Mouse (Mus musculus) layer of hippocampus, adult 9-11 months (tissue): ENCODE data around the gene Htatip2.

Source experiments
- DNase-seq: peaks from one replicate; pipeline ENCODE4 v3.0.0; 2022

The Htatip2 gene

GRCm38 (mm10) chr7:49758934-49759571 is at the start of gene Htatip2:
Htatip2 (plus strand) TSS chr7:49759115.
- peak; percentile 45 for DNase-seq

GRCm38 (mm10) chr7:49709381-49710021 is 49.4 kb upstream of the Htatip2 start:
- no peak for DNase-seq

GRCm38 (mm10) chr7:49717942-49718733 is 40.8 kb upstream of the Htatip2 start:
- DNase-seq, result no peak

- DNase-seq, result no peak
Observed at GRCm38 (mm10) chr7:49734342-49734741, 24.6 kb upstream of the Htatip2 start.

GRCm38 (mm10) chr7:49739448-49739847 is 19.5 kb upstream of the Htatip2 start:
- no peak for DNase-seq

GRCm38 (mm10) chr7:49741474-49741873 is 17.4 kb upstream of the Htatip2 start:
- DNase-seq, result no peak

GRCm38 (mm10) chr7:49741923-49742322 is 17.0 kb upstream of the Htatip2 start:
- DNase-seq, result no peak

GRCm38 (mm10) chr7:49751148-49751547 is 7.8 kb upstream of the Htatip2 start:
- no peak for DNase-seq

- no peak for DNase-seq
Observed at GRCm38 (mm10) chr7:49752730-49753506, 6.0 kb upstream of the Htatip2 start.

GRCm38 (mm10) chr7:49754767-49755166 is 4.1 kb upstream of the Htatip2 start:
- no peak for DNase-seq

GRCm38 (mm10) chr7:49762605-49763004 is 3.7 kb downstream of the Htatip2 start:
- peak; percentile 58 for DNase-seq

- no peak for DNase-seq
Observed at GRCm38 (mm10) chr7:49764011-49764716, 5.2 kb downstream of the Htatip2 start.

GRCm38 (mm10) chr7:49766166-49766565 is 7.3 kb downstream of the Htatip2 start:
- no peak for DNase-seq

- no peak for DNase-seq
Observed at GRCm38 (mm10) chr7:49768509-49768908, 9.6 kb downstream of the Htatip2 start.

GRCm38 (mm10) chr7:49774396-49774795 is 15.5 kb downstream of the Htatip2 start:
- no peak for DNase-seq

- DNase-seq, result no peak
Observed at GRCm38 (mm10) chr7:49777585-49777984, 18.7 kb downstream of the Htatip2 start.

GRCm38 (mm10) chr7:49778114-49778901 is 19.4 kb downstream of the Htatip2 start, which contains the start of gene Prmt3:
Prmt3 (plus strand) TSS chr7:49778346.
- DNase-seq, result peak; percentile 97

GRCm38 (mm10) chr7:49778904-49779615 is 20.1 kb downstream of the Htatip2 start:
- DNase-seq, result peak; percentile 51

GRCm38 (mm10) chr7:49783017-49783416 is 24.1 kb downstream of the Htatip2 start:
- no peak for DNase-seq

GRCm38 (mm10) chr7:49785141-49785540 is 26.2 kb downstream of the Htatip2 start:
- DNase-seq, result no peak
